Mouse (Mus musculus) myocyte (in vitro differentiated cells): ENCODE results near the gene Topaz1. TPM values are rescaled to one million over a fixed set of nuclear protein-coding genes. Genes with fewer than 3 reads are reported as not detected.

ENCODE experiments used
- H3K27me3 ChIP-seq: one replicate; pipeline ENCODE4 v1.6.1; 2011; ENCODE audit not compliant: control insufficient read depth, insufficient read depth, insufficient read length
- H3K36me3 ChIP-seq: one replicate; pipeline ENCODE4 v1.6.1; 2011; ENCODE audit not compliant: control insufficient read depth, insufficient read depth
- H3K4me2 ChIP-seq: one replicate; pipeline ENCODE4 v1.6.1; 2011; ENCODE audit warnings: low read depth, control low read depth
- H3K4me3 ChIP-seq: one replicate; pipeline ENCODE4 v1.5.1; 2011; ENCODE audit warnings: mild to moderate bottlenecking, control low read depth, moderate library complexity
- H3K79me2 ChIP-seq: one replicate; pipeline ENCODE4 v1.6.1; 2011; ENCODE audit not compliant: control insufficient read depth, insufficient read depth
- H3ac ChIP-seq: one replicate; pipeline ENCODE4 v1.6.1; 2011; ENCODE audit not compliant: control insufficient read depth, insufficient read length
- CEBPB ChIP-seq: IDR thresholded peaks from 2 replicates; pipeline ENCODE4 v1.6.1; 2011; ENCODE audit warnings: mild to moderate bottlenecking, moderate library complexity; ENCODE audit not compliant: poor library complexity, insufficient read depth, severe bottlenecking
- E2F4 ChIP-seq: IDR thresholded peaks from one replicate; pipeline ENCODE4 v1.6.1; 2011; ENCODE audit warnings: mild to moderate bottlenecking, control low read depth, moderate library complexity; ENCODE audit not compliant: insufficient read depth
- MAX ChIP-seq: IDR thresholded peaks from one replicate; pipeline ENCODE4 v1.6.1; 2011; ENCODE audit warnings: low read depth, mild to moderate bottlenecking, control low read depth
- MYOD1 ChIP-seq, 3 experiments: IDR thresholded peaks; one replicate each; pipeline ENCODE4 v1.6.1; 2011; ENCODE audit warnings: control low read depth in 2 of 3, low read depth in 2 of 3, mild to moderate bottlenecking in 2 of 3, moderate library complexity in 1 of 3; ENCODE audit not compliant: insufficient read length in 2 of 3, control insufficient read depth in 1 of 3
- MYOG ChIP-seq, 3 experiments: IDR thresholded peaks; one replicate each; pipeline ENCODE4 v1.6.1; 2011; ENCODE audit warnings: control low read depth in 2 of 3, low read depth in 2 of 3, mild to moderate bottlenecking in 2 of 3; ENCODE audit not compliant: insufficient read length in 2 of 3, control insufficient read depth in 1 of 3, insufficient read depth in 1 of 3
- POLR2A ChIP-seq: IDR thresholded peaks from one replicate; pipeline ENCODE4 v1.6.1; 2011; ENCODE audit warnings: low read depth, mild to moderate bottlenecking, control low read depth, moderate library complexity; ENCODE audit not compliant: insufficient read length
- POLR2AphosphoS2 ChIP-seq: IDR thresholded peaks from one replicate; pipeline ENCODE4 v1.6.1; 2011; ENCODE audit warnings: low read depth, control low read depth; ENCODE audit not compliant: insufficient read length
- REST ChIP-seq: IDR thresholded peaks from one replicate; pipeline ENCODE4 v1.6.1; 2011; ENCODE audit warnings: mild to moderate bottlenecking, control low read depth, moderate library complexity; ENCODE audit not compliant: insufficient read depth, insufficient read length
- SRF ChIP-seq: IDR thresholded peaks from one replicate; pipeline ENCODE4 v1.6.1; 2011; ENCODE audit warnings: low read depth; ENCODE audit not compliant: control insufficient read depth, insufficient read length
- TCF12 ChIP-seq: IDR thresholded peaks from one replicate; pipeline ENCODE4 v1.6.1; 2011; ENCODE audit warnings: mild to moderate bottlenecking, control low read depth; ENCODE audit not compliant: poor library complexity, insufficient read depth, severe bottlenecking
- TCF3 ChIP-seq: IDR thresholded peaks from one replicate; pipeline ENCODE4 v1.6.1; 2011; ENCODE audit warnings: low read depth, control low read depth; ENCODE audit not compliant: insufficient read length
- USF1 ChIP-seq: IDR thresholded peaks from one replicate; pipeline ENCODE4 v1.6.1; 2011; ENCODE audit warnings: low read depth, mild to moderate bottlenecking, control low read depth, moderate library complexity
- polyA plus RNA-seq: library from polyadenylated mRNA; unstranded; fragments of >200 nt; fragmentation: generic; extraction: Trizol; gene quantifications from one replicate; pipeline ENCODE4 v1.2.1, GENCODE M21; 2012; ENCODE audit warnings: missing spikeins

The Topaz1 gene
- polyA plus RNA-seq, 1 experiment: not detected

DNA sequence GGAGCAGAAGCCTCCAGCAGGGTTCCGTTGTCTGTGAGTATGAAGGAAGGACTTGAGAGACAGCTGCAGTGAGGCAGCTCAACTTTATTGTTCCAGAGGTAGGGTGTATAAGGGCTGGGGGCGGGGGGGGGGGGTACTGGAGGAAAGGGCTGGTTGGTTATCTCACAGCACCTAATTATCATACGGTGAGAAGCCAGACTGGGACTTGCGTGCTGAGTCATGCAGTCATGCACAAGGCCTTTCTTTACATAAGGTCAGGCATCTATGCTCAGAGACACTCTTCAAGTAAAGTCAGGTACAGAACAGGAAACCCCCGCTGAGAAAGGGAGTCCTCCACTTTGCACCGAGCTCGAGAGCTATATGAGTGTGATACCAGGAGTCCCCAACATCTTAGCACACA is 12.2 kb upstream of the Topaz1 start:
- Histone ChIP-seq H3K4me3 (no peak overlapping the region), H3K79me2 (no peaks in the 10 kb centered on the region), H3K4me2 (no peak overlapping the region), H3K27me3 (peaks cover 13% of the 10 kb centered on the region), H3ac (no peak overlapping the region), H3K36me3 (no peaks in the 10 kb centered on the region)
- TF ChIP-seq CEBPB (no peak), USF1 (no peak), MYOD1 (IDR thresholded peaks at IDR 0.05; ENCODE audit: control insufficient read depth in 1 of 3, insufficient read length in 2 of 3, low read depth in 2 of 3) (no peak), MYOG (IDR thresholded peaks at IDR 0.05; ENCODE audit: control insufficient read depth in 1 of 3, insufficient read depth in 1 of 3, insufficient read length in 2 of 3, low read depth in 2 of 3) (no peak), POLR2AphosphoS2 (no peak), MAX (no peak), TCF3 (no peak), SRF (no peak), POLR2A (no peak), E2F4 (no peak), REST (no peak)

DNA sequence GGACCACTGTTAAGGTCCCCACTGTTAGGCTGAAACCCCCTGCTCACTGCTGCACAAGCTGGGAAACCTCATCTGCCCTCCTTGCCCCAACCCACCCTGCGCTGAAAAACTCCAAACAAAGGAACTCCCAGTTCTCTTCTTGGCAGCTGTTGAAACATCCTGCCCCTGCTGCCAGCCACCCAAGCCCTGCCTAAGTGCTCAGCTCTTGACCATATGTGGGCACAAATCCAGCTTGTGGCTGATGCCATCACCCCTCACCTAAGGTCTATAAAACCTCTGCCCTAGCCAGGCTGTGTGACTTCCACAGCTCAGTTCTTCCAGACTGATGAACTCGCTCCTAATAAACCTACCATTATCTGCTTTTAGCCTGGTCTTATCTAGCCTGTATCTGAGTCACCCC is 11.1 kb upstream of the Topaz1 start:
- no peak overlapping the region for H3K4me2 ChIP-seq
- no peaks in the 10 kb centered on the region for H3K79me2 ChIP-seq
- no peaks in the 10 kb centered on the region for H3K36me3 ChIP-seq
- H3K27me3 ChIP-seq: peaks cover 7% of the 10 kb centered on the region
- H3K4me3 ChIP-seq: no peak overlapping the region
- no peak overlapping the region for H3ac ChIP-seq
- TF ChIP-seq POLR2A: no peak
- no peak for TF ChIP-seq TCF12
- TF ChIP-seq SRF: no peak
- TF ChIP-seq POLR2AphosphoS2: no peak
- no peak for TF ChIP-seq E2F4
- TF ChIP-seq TCF3: no peak
- TF ChIP-seq MYOD1 (IDR thresholded peaks at IDR 0.05; ENCODE audit: control insufficient read depth in 1 of 3, insufficient read length in 2 of 3, low read depth in 2 of 3): no peak

DNA sequence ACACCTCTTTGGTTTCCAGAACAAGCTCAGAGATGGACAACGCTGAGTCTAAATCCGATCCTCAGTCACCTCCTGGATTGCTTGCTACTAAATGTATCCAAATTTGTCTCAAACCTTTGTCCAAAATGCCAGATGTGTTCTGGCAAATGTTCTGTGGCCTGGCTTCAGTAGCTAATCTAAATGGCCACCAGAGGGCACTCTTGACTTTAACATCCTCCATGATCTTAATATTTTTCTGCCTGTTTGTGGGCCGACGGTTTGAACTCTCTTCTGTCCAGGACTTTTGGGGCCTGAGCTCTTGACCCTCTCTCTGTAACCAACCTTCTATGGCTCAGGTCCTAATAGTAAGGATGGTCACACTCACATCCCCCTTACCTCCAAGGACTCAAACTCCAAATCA is 10.4 kb upstream of the Topaz1 start:
- TF ChIP-seq POLR2AphosphoS2 (no peak), E2F4 (no peak), USF1 (no peak), MYOG (IDR thresholded peaks at IDR 0.05; ENCODE audit: control insufficient read depth in 1 of 3, insufficient read depth in 1 of 3, insufficient read length in 2 of 3, low read depth in 2 of 3) (no peak), MYOD1 (IDR thresholded peaks at IDR 0.05; ENCODE audit: control insufficient read depth in 1 of 3, insufficient read length in 2 of 3, low read depth in 2 of 3) (no peak), TCF12 (no peak), SRF (no peak), REST (no peak), POLR2A (no peak), MAX (no peak), TCF3 (no peak), CEBPB (no peak)
- Histone ChIP-seq H3K27me3 (peaks cover 12% of the 10 kb centered on the region), H3K36me3 (no peaks in the 10 kb centered on the region), H3K4me2 (no peak overlapping the region), H3K4me3 (no peak overlapping the region), H3K79me2 (no peaks in the 10 kb centered on the region), H3ac (no peak overlapping the region)

DNA sequence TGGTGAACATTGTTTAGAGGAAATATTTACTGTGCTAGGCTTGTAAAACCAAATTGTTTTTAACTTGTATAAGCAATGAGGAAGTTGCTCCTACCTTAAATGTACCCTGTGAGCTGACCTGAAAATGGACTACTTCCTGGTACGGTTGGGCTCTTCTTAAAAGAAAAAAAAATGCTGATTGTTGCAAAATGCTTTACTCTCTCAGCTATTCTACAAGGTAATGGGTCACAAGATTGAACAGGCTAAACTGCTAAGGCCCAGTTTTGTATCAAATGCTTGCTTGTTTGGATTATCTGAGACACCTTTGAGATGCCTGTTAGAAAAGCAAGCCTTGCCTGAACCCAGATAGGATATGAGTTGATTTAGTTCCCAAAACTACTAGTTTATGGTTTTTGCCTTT is 1.3 kb upstream of the Topaz1 start:
- Histone ChIP-seq H3K27me3 (peaks cover 15% of the 10 kb centered on the region), H3K4me3 (no peak overlapping the region), H3ac (no peak overlapping the region), H3K4me2 (no peak overlapping the region), H3K79me2 (no peaks in the 10 kb centered on the region), H3K36me3 (no peaks in the 10 kb centered on the region)
- TF ChIP-seq POLR2AphosphoS2 (no peak), POLR2A (no peak), MYOG (IDR thresholded peaks at IDR 0.05; ENCODE audit: control insufficient read depth in 1 of 3, insufficient read depth in 1 of 3, insufficient read length in 2 of 3, low read depth in 2 of 3) (no peak), USF1 (no peak), SRF (no peak), TCF12 (no peak), TCF3 (no peak), REST (no peak), MYOD1 (IDR thresholded peaks at IDR 0.05; ENCODE audit: control insufficient read depth in 1 of 3, insufficient read length in 2 of 3, low read depth in 2 of 3) (no peak), MAX (no peak), CEBPB (no peak), E2F4 (no peak)

DNA sequence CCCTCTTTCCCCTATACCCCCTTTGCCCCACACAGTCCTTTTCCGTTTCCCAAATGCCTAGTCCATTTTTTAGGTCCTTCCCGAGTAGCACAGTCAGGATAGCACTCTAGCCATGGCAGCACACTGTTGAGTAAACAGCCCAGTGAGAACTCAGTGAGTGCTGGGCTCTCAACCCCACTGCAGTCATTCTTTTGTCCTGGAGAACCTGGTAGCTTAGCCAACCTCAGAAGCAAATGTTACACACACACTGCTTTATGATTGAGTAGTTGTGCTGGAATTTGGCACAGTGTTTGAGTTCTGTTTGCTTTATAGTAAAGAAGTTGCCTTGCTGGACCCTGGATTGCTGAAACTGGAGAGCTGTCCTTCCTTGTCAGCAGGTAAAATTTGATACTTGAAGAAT is 10.5 kb downstream of the Topaz1 start:
- no peak overlapping the region for H3K4me3 ChIP-seq
- TF ChIP-seq REST (no peak), MYOD1 (IDR thresholded peaks at IDR 0.05; ENCODE audit: control insufficient read depth in 1 of 3, insufficient read length in 2 of 3, low read depth in 2 of 3) (no peak), TCF12 (no peak), CEBPB (no peak), USF1 (no peak), MYOG (IDR thresholded peaks at IDR 0.05; ENCODE audit: control insufficient read depth in 1 of 3, insufficient read depth in 1 of 3, insufficient read length in 2 of 3, low read depth in 2 of 3) (no peak), SRF (no peak), POLR2A (no peak), TCF3 (no peak), E2F4 (no peak)

More for the DNA sequence above, 10.5 kb downstream of the Topaz1 start:
- Histone ChIP-seq H3K27me3 (no peaks in the 10 kb centered on the region), H3K79me2 (no peaks in the 10 kb centered on the region), H3K4me2 (no peak overlapping the region), H3ac (no peak overlapping the region), H3K36me3 (no peaks in the 10 kb centered on the region)
